Mouse (Mus musculus): Measurements from ENCODE around the gene Vmn1r36. TPM values are rescaled to one million over a fixed set of nuclear protein-coding genes. Genes with fewer than 3 reads are reported as not detected.
"Not testable (repeated sequence)": the region's sequence is repeated elsewhere in the genome, so short reads cannot be mapped to it uniquely, and the experiment has no call there.

The Vmn1r36 gene
- polyA plus RNA-seq (2015; fragmentation: Nextera tagmentation; extraction: Ambion mirVana): not detected in 2 replicates

DNA sequence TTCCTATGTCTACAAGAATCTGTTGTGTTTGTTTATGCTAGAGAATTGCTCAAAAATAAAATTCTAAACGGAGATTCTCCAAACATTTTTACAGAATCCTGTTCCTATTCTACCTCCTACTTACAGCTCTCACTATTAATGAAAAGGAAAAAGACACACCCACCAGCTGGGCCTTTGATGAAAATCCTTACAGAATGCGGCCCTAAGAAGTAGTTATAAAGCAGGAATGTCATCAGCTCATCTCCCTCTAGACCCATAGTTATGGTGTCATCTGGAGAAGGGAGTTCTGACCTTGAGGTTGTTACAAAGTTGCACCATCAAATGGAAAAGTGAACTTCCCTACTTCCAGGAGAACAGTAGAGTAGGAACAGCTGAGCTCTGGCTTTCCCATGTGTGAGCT, at the start of gene Vmn1r36:
Gene Vmn1r36, minus strand, starts transcription at position 101 of the 400 bp plus-strand sequence.
- not testable (repeated sequence) for H3K4me1 ChIP-seq (ENCODE audit: control insufficient read depth, insufficient read depth, low read depth, low read length); H3K4me3 ChIP-seq (ENCODE audit: low read length); H3K9me3 ChIP-seq (ENCODE audit: control insufficient read depth, low read length); ATAC-seq; H3K27ac ChIP-seq (ENCODE audit: low read depth, low read length); H3K36me3 ChIP-seq (ENCODE audit: control insufficient read depth, insufficient read depth, low read length); H3K4me2 ChIP-seq (ENCODE audit: low read length); H3K9ac ChIP-seq (ENCODE audit: low read depth, low read length); H3K27me3 ChIP-seq (replicated peaks; ENCODE audit: control insufficient read depth, insufficient read depth, low read length)
- 79% methylated on average over 2 of the region's 2 CpGs for WGBS

DNA sequence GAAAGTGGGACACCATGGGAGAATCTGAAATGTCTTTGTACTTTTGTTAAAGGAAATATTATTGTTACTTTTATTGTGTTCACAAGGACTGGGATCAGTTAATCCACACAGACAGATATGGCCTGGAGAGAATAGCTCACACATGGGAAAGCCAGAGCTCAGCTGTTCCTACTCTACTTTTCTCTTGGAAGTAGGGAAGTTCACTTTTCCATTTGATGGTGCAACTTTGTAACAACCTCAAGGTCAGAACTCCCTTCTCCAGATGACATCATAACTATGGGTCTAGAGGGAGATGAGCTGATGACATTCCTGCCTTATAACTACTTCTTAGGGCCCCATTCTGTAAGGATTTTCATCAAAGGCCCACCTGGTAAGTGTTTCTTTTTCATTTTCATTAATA, 10.1 kb upstream of the Vmn1r36 start, which contains the start of gene Vmn1r37:
Gene Vmn1r37, plus strand, starts transcription at position 301 of the 400 bp plus-strand sequence.
- not testable (repeated sequence) for ATAC-seq; H3K27me3 ChIP-seq (replicated peaks; ENCODE audit: control insufficient read depth, insufficient read depth, low read length); H3K27ac ChIP-seq (ENCODE audit: low read depth, low read length); H3K9ac ChIP-seq (ENCODE audit: low read depth, low read length); H3K4me2 ChIP-seq (ENCODE audit: low read length); H3K4me1 ChIP-seq (ENCODE audit: control insufficient read depth, insufficient read depth, low read depth, low read length); H3K36me3 ChIP-seq (ENCODE audit: control insufficient read depth, insufficient read depth, low read length); H3K9me3 ChIP-seq (ENCODE audit: control insufficient read depth, low read length); H3K4me3 ChIP-seq (ENCODE audit: low read length)

DNA sequence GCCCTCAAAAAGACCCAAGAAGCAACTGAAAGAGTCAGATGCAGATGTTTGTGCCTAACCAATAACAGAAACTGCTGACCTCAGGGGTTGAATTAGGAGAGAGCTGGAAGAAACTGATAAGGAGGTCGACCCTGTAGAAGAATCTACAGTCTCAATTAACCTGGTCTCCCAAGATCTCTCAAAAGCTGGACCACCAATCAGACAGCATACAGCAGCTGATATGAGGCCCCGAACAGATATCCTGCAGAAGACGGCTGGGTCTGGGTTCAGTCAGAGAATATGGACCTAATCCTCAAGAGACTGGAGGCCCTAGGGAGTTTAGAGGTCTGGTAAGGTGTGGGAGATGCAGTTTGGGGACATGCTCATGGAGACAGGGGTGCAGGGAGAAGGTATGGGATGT, 5.1 kb downstream of the Vmn1r36 start:
- ATAC-seq: no peak
- 81% methylated on average over 3 of the region's 3 CpGs for WGBS
- H3K4me2 ChIP-seq (ENCODE audit: low read length): no peak overlapping the region

DNA sequence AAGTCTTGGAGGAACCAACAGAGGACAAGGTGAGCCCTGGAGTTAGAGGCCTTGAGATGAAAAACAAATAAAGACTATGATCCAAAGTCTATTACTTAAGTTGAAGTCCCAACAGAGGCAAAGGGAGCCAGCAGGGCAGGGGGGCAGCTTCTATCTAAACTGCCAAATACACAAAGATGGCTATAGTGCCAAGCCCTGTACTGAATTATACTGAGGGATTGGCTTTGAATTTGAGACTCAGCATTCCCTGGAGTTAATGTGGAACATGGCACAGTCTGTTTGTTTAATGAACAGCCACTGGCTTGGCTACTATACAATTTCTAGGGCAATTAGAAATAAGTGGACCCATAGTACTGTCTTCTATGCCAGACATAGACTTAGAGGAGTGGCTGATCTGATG, 10.1 kb downstream of the Vmn1r36 start:
- Histone ChIP-seq H3K27ac (ENCODE audit: low read depth, low read length) (no peak overlapping the region), H3K27me3 (replicated peaks; ENCODE audit: control insufficient read depth, insufficient read depth, low read length) (no peaks in the 10 kb centered on the region), H3K9me3 (ENCODE audit: control insufficient read depth, low read length) (no peaks in the 10 kb centered on the region), H3K36me3 (ENCODE audit: control insufficient read depth, insufficient read depth, low read length) (no peaks in the 10 kb centered on the region), H3K4me3 (ENCODE audit: low read length) (no peak overlapping the region), H3K9ac (ENCODE audit: low read depth, low read length) (no peak overlapping the region), H3K4me1 (ENCODE audit: control insufficient read depth, insufficient read depth, low read depth, low read length) (no peaks in the 10 kb centered on the region), H3K4me2 (ENCODE audit: low read length) (no peak overlapping the region)
- no peak for ATAC-seq

More for the DNA sequence above, 5.1 kb downstream of the Vmn1r36 start:
- Histone ChIP-seq H3K27ac (ENCODE audit: low read depth, low read length) (no peak overlapping the region), H3K27me3 (replicated peaks; ENCODE audit: control insufficient read depth, insufficient read depth, low read length) (no peaks in the 10 kb centered on the region), H3K4me3 (ENCODE audit: low read length) (no peak overlapping the region), H3K36me3 (ENCODE audit: control insufficient read depth, insufficient read depth, low read length) (no peaks in the 10 kb centered on the region), H3K9me3 (ENCODE audit: control insufficient read depth, low read length) (no peaks in the 10 kb centered on the region), H3K4me1 (ENCODE audit: control insufficient read depth, insufficient read depth, low read depth, low read length) (no peaks in the 10 kb centered on the region), H3K9ac (ENCODE audit: low read depth, low read length) (no peak overlapping the region)

DNA sequence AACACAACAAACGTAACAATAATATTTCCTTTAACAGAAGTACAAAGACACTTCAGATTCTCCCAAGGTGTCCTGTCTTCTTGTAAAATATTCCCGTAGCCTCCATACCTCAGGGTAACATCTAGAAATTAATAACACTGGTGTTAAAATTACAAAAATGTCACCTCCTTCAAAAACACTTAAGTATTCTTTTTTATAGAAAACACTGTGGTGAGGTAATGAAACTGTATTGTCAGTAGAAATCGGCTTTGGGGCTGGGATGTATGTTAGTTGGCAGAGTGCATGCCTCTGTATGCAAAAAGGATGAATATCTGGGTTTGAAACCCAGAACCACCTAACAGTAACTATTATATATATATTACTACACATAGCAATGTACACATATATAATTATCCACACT, 33.2 kb downstream of the Vmn1r36 start, which contains the start of gene Vmn1r35:
Gene Vmn1r35, minus strand, starts transcription at position 101 of the 400 bp plus-strand sequence.
- H3K4me3 ChIP-seq (ENCODE audit: low read length): no peak within 1 kb of the TSS
- 89% methylated on average over 3 of the region's 3 CpGs for WGBS
- no peak within 1 kb of the TSS for H3K27ac ChIP-seq (ENCODE audit: low read depth, low read length)
- H3K9me3 ChIP-seq (ENCODE audit: control insufficient read depth, low read length): no peaks in the 10 kb centered on the region
- no peak within 1 kb of the TSS for H3K9ac ChIP-seq (ENCODE audit: low read depth, low read length)
- ATAC-seq: no peak
- no peaks in the 10 kb centered on the region for H3K27me3 ChIP-seq (replicated peaks; ENCODE audit: control insufficient read depth, insufficient read depth, low read length)
- no peaks in the 10 kb centered on the region for H3K4me1 ChIP-seq (ENCODE audit: control insufficient read depth, insufficient read depth, low read depth, low read length)
- H3K4me2 ChIP-seq (ENCODE audit: low read length): no peak within 1 kb of the TSS
- H3K36me3 ChIP-seq (ENCODE audit: control insufficient read depth, insufficient read depth, low read length): no peaks in the 10 kb centered on the region

Other genes starting within 250 kb of the Vmn1r36 start
- 19.8 and 19.9 TPM in 2 replicates for gene Mad2l1, start 183.8 kb downstream of the Vmn1r36 start, polyA plus RNA-seq (2015; fragmentation: Nextera tagmentation; extraction: Ambion mirVana)
- 0.05 and 0.08 TPM in 2 replicates for gene Vmn1r32, start 159.1 kb downstream of the Vmn1r36 start, polyA plus RNA-seq (2015; fragmentation: Nextera tagmentation; extraction: Ambion mirVana)
- gene Vmn1r33, start 100.9 kb downstream of the Vmn1r36 start, polyA plus RNA-seq (2015; fragmentation: Nextera tagmentation; extraction: Ambion mirVana): not detected in 2 replicates
- gene Vmn1r34, start 75.3 kb downstream of the Vmn1r36 start, polyA plus RNA-seq (2015; fragmentation: Nextera tagmentation; extraction: Ambion mirVana): not detected in 2 replicates
- gene Vmn1r35, start 33.3 kb downstream of the Vmn1r36 start, polyA plus RNA-seq (2015; fragmentation: Nextera tagmentation; extraction: Ambion mirVana): not detected in 2 replicates
- not detected in 2 replicates for gene Vmn1r37, start 10.2 kb upstream of the Vmn1r36 start, polyA plus RNA-seq (2015; fragmentation: Nextera tagmentation; extraction: Ambion mirVana)
- not detected in 2 replicates for gene Vmn1r38, start 63.5 kb upstream of the Vmn1r36 start, polyA plus RNA-seq (2015; fragmentation: Nextera tagmentation; extraction: Ambion mirVana)
- not detected in 2 replicates for gene Vmn1r39, start 91.4 kb upstream of the Vmn1r36 start, polyA plus RNA-seq (2015; fragmentation: Nextera tagmentation; extraction: Ambion mirVana)
- gene Gng12, start 177.2 kb upstream of the Vmn1r36 start, polyA plus RNA-seq (2015; fragmentation: Nextera tagmentation; extraction: Ambion mirVana): 70.0 and 76.9 TPM in 2 replicates

Data from hindbrain, embryonic 16.5 days (tissue).